Mouse (Mus musculus) T-helper 1 cell (primary cell): ENCODE results near the gene Tmem115.

Experiments used
- in situ Hi-C: fragments of 300-600 bp; cut with MboI, MseI; formaldehyde crosslinking; loops from one replicate; pipeline ENCODE4 v1.15.1; 2025; ENCODE audit warnings: high pct_unique_total_duplicates

Gene Tmem115

GRCm38 (mm10) chr9:107549297-107550074, 15.7 kb downstream of the Tmem115 start:
- in situ Hi-C loops, result loop anchor here (10.0 to 25.0 kb wide), 2 partner anchors 655 to 1362 kb away; partner anchors contain the start of genes Manf and Ppm1m

GRCm38 (mm10) chr9:107550491-107551116, 16.9 kb downstream of the Tmem115 start:
- in situ Hi-C loops, result loop anchor here (10.0 to 25.0 kb wide), 2 partner anchors 656 to 1363 kb away; partner anchors contain the start of genes Manf and Ppm1m

GRCm38 (mm10) chr9:107551117-107551889, 17.6 kb downstream of the Tmem115 start, which contains the start of gene Rassf1:
Gene Rassf1, plus strand, starts transcription at chr9:107551555.
- in situ Hi-C loops, result loop anchor here (10.0 to 25.0 kb wide), 2 partner anchors 657 to 1364 kb away; partner anchors contain the start of genes Manf and Ppm1m

- in situ Hi-C loops, result loop anchor here (10.0 to 25.0 kb wide), 2 partner anchors 657 to 1365 kb away; partner anchors contain the start of genes Manf and Ppm1m
Observed at GRCm38 (mm10) chr9:107551890-107552355, 18.2 kb downstream of the Tmem115 start.

GRCm38 (mm10) chr9:107552690-107553393, 19.1 kb downstream of the Tmem115 start:
- in situ Hi-C loops, result loop anchor here (10.0 to 25.0 kb wide), 2 partner anchors 658 to 1366 kb away; partner anchors contain the start of genes Manf and Ppm1m

GRCm38 (mm10) chr9:107553541-107554318, 20.0 kb downstream of the Tmem115 start:
- in situ Hi-C loops, result loop anchor here (10.0 to 25.0 kb wide), 2 partner anchors 659 to 1366 kb away; partner anchors contain the start of genes Manf and Ppm1m

GRCm38 (mm10) chr9:107554319-107554825, 20.6 kb downstream of the Tmem115 start:
- in situ Hi-C loops, result loop anchor here (10.0 to 25.0 kb wide), 2 partner anchors 660 to 1367 kb away; partner anchors contain the start of genes Manf and Ppm1m

- in situ Hi-C loops, result loop anchor here (10.0 to 25.0 kb wide), 2 partner anchors 660 to 1368 kb away; partner anchors contain the start of genes Manf and Ppm1m
Observed at GRCm38 (mm10) chr9:107555031-107555457, 21.3 kb downstream of the Tmem115 start.

GRCm38 (mm10) chr9:107555701-107556100, 22.0 kb downstream of the Tmem115 start:
- in situ Hi-C loops, result loop anchor here (10.0 to 25.0 kb wide), 2 partner anchors 661 to 1368 kb away; partner anchors contain the start of genes Manf and Ppm1m

GRCm38 (mm10) chr9:107556346-107556745, 22.6 kb downstream of the Tmem115 start:
- in situ Hi-C loops, result loop anchor here (10.0 to 25.0 kb wide), 2 partner anchors 662 to 1369 kb away; partner anchors contain the start of genes Manf and Ppm1m

- in situ Hi-C loops, result loop anchor here (25.0 kb wide), 1 partner anchor 1376 kb away; the partner anchor contains the start of gene Ppm1m
Observed at GRCm38 (mm10) chr9:107563029-107563581, 29.4 kb downstream of the Tmem115 start, which contains the start of gene Tusc2. Gene Tusc2, plus strand, starts transcription at chr9:107563255.

- in situ Hi-C loops, result loop anchor here (25.0 kb wide), 1 partner anchor 1378 kb away; the partner anchor contains the start of gene Ppm1m
Observed at GRCm38 (mm10) chr9:107565556-107565955, 31.8 kb downstream of the Tmem115 start.

- in situ Hi-C loops, result loop anchor here (25.0 kb wide), 1 partner anchor 1379 kb away; the partner anchor contains the start of gene Ppm1m
Observed at GRCm38 (mm10) chr9:107566041-107566709, 32.4 kb downstream of the Tmem115 start.

- in situ Hi-C loops, result loop anchor here (25.0 kb wide), 1 partner anchor 1380 kb away; the partner anchor contains the start of gene Ppm1m
Observed at GRCm38 (mm10) chr9:107566855-107567254, 33.1 kb downstream of the Tmem115 start.

GRCm38 (mm10) chr9:107567702-107568319, 34.1 kb downstream of the Tmem115 start, which contains the start of gene Hyal2:
Gene Hyal2, plus strand, starts transcription at chr9:107567945.
- in situ Hi-C loops, result loop anchor here (25.0 kb wide), 1 partner anchor 1381 kb away; the partner anchor contains the start of gene Ppm1m

- in situ Hi-C loops, result loop anchor here (25.0 kb wide), 1 partner anchor 1381 kb away; the partner anchor contains the start of gene Ppm1m
Observed at GRCm38 (mm10) chr9:107568331-107569261, 34.9 kb downstream of the Tmem115 start.
